Comparison of ENCODE assay signal across 27 mouse cellular contexts in genomic region chr5:131781063-131781462, GRCm38 (mm10).
DNase-seq lines count a peak whose midpoint lies in the region; ATAC-seq lines count a peak whose summit lies in the region.
"Had no signal": no experiment of that assay in that cellular context is flagged by ENCODE, and none has a peak within 500 bp of the region (broad histone marks: within the 10 kb centered on the region; RNA-seq: fewer than 3 reads in every experiment).

No protein-coding gene starts in this region.

- H3K36me3 ChIP-seq in forebrain, embryonic 12.5 days (replicated peaks), result no peaks in the 10 kb centered on the region
- no peaks in the 10 kb centered on the region for H3K36me3 ChIP-seq in forebrain, embryonic 11.5 days (ENCODE audit: control insufficient read depth, insufficient read depth, low read length)
- H3K36me3 ChIP-seq in midbrain, embryonic 13.5 days, result no peaks in the 10 kb centered on the region
- H3K36me3 ChIP-seq in midbrain, embryonic 16.5 days (ENCODE audit: control insufficient read depth, insufficient read depth, low read length), result no peaks in the 10 kb centered on the region
- H3K36me3 ChIP-seq in midbrain, embryonic 14.5 days (ENCODE audit: control insufficient read depth, insufficient read depth, low read length), result no peaks in the 10 kb centered on the region
- H3K36me3 ChIP-seq: embryonic facial prominence, embryonic 13.5 days; kidney, embryonic 15.5 days; limb, embryonic 10.5 days; liver, embryonic 15.5 days; lung, embryonic 15.5 days; stomach, embryonic 15.5 days had no signal

- 0 out of 2 replicates have a peak, but pooled peaks cover 8% of the 10 kb centered on the region for H3K27me3 ChIP-seq in forebrain, embryonic 12.5 days
- H3K27me3 ChIP-seq in forebrain, embryonic 11.5 days (ENCODE audit: control insufficient read depth, insufficient read depth, low read length), result no peaks in the 10 kb centered on the region
- H3K27me3 ChIP-seq in midbrain, embryonic 13.5 days, result no peaks in the 10 kb centered on the region
- no peaks in the 10 kb centered on the region for H3K27me3 ChIP-seq in midbrain, embryonic 16.5 days (ENCODE audit: control insufficient read depth, insufficient read depth, low read depth, low read length)
- no peaks in the 10 kb centered on the region for H3K27me3 ChIP-seq in midbrain, embryonic 14.5 days (ENCODE audit: control insufficient read depth, insufficient read depth, low read length)
- H3K27me3 ChIP-seq: embryonic facial prominence, embryonic 13.5 days; kidney, embryonic 15.5 days; liver, embryonic 15.5 days; lung, embryonic 15.5 days; stomach, embryonic 15.5 days had no signal

- no peaks in the 10 kb centered on the region for H3K9me3 ChIP-seq in forebrain, embryonic 12.5 days
- H3K9me3 ChIP-seq in forebrain, embryonic 11.5 days (ENCODE audit: control insufficient read depth, low read length), result no peaks in the 10 kb centered on the region
- no peaks in the 10 kb centered on the region for H3K9me3 ChIP-seq in midbrain, embryonic 13.5 days
- no peaks in the 10 kb centered on the region for H3K9me3 ChIP-seq in midbrain, embryonic 16.5 days (replicated peaks; ENCODE audit: control insufficient read depth, low read length, poor library complexity, severe bottlenecking)
- H3K9me3 ChIP-seq in midbrain, embryonic 14.5 days (ENCODE audit: control insufficient read depth, low read length), result no peaks in the 10 kb centered on the region
- H3K9me3 ChIP-seq: embryonic facial prominence, embryonic 13.5 days; kidney, embryonic 15.5 days; limb, embryonic 10.5 days; liver, embryonic 15.5 days; lung, embryonic 15.5 days; stomach, embryonic 15.5 days had no signal

- H3K4me3 ChIP-seq in forebrain, embryonic 12.5 days (replicated peaks), result no peak overlapping the region
- H3K4me3 ChIP-seq in forebrain, embryonic 11.5 days (ENCODE audit: low read depth, low read length), result no peak overlapping the region
- H3K4me3 ChIP-seq in midbrain, embryonic 13.5 days (replicated peaks), result no peak overlapping the region
- no peak overlapping the region for H3K4me3 ChIP-seq in midbrain, embryonic 16.5 days (ENCODE audit: low read depth, low read length)
- no peak overlapping the region for H3K4me3 ChIP-seq in midbrain, embryonic 14.5 days (replicated peaks; ENCODE audit: low read depth, low read length)
- H3K4me3 ChIP-seq: embryonic facial prominence, embryonic 13.5 days; erythroblast, embryonic 14.5 days; kidney, embryonic 15.5 days; limb, embryonic 10.5 days; liver, embryonic 15.5 days; lung, embryonic 15.5 days; stomach, embryonic 15.5 days had no signal

- H3K9ac ChIP-seq in forebrain, embryonic 12.5 days, result no peak overlapping the region
- no peak overlapping the region for H3K9ac ChIP-seq in forebrain, embryonic 11.5 days (ENCODE audit: low read length)
- no peak overlapping the region for H3K9ac ChIP-seq in midbrain, embryonic 13.5 days (replicated peaks)
- no peak overlapping the region for H3K9ac ChIP-seq in midbrain, embryonic 16.5 days (ENCODE audit: low read depth, low read length)
- H3K9ac ChIP-seq in midbrain, embryonic 14.5 days (replicated peaks; ENCODE audit: low read length), result no peak overlapping the region
- H3K9ac ChIP-seq: embryonic facial prominence, embryonic 13.5 days; kidney, embryonic 15.5 days; liver, embryonic 15.5 days; lung, embryonic 15.5 days; stomach, embryonic 15.5 days had no signal

- intact Hi-C loops in left cerebral cortex, postnatal 25 days (cut with DNase I), result no loop called here

- no peak for DNase-seq in forebrain, embryonic 11.5 days (ENCODE audit: low spot score)
- DNase-seq in midbrain, embryonic 14.5 days, result peak; percentile 46
- DNase-seq in layer of hippocampus, adult 9-10 months (ENCODE audit: low spot score), result no peak
- no peak for DNase-seq in left cerebral cortex, postnatal 25 days (ENCODE audit: low spot score in 2 of 2)
- DNase-seq: adrenal gland, postnatal 10 days; cerebellum, adult 2 months; cerebellum, postnatal 36 days; embryo, embryonic 11 days; heart, adult 11 months; kidney, adult 11 months; kidney, postnatal 4 days; layer of hippocampus, adult 9-11 months; liver; lung, postnatal 36 days; thymus, adult 18-20 months; thymus, postnatal 36 days had no signal

- whole genome bisulfite sequencing in forebrain, embryonic 12.5 days, result 70% methylated on average over 14 of the region's 14 CpGs
- WGBS in forebrain, embryonic 11.5 days, result 87% methylated on average over 14 of the region's 14 CpGs
- 71% methylated on average over 14 of the region's 14 CpGs for WGBS in midbrain, embryonic 13.5 days
- 54% methylated on average over 14 of the region's 14 CpGs for WGBS in midbrain, embryonic 16.5 days
- 63% methylated on average over 14 of the region's 14 CpGs for WGBS in midbrain, embryonic 14.5 days

- 0 out of 2 replicates have a peak overlapping the region, but pooled peaks have one; percentile 33 for H3K27ac ChIP-seq in forebrain, embryonic 12.5 days
- no peak overlapping the region for H3K27ac ChIP-seq in forebrain, embryonic 11.5 days (ENCODE audit: low read depth, low read length)
- peak overlapping the region; percentile 35; the same call in 1 of the 2 replicates for H3K27ac ChIP-seq in midbrain, embryonic 13.5 days
- H3K27ac ChIP-seq in midbrain, embryonic 16.5 days (ENCODE audit: low read length), result no peak overlapping the region
- H3K27ac ChIP-seq in midbrain, embryonic 14.5 days (replicated peaks; ENCODE audit: low read depth, low read length), result 0 out of 2 replicates have a peak overlapping the region, but pooled peaks have one; percentile 6
- H3K27ac ChIP-seq: embryonic facial prominence, embryonic 13.5 days; kidney, embryonic 15.5 days; limb, embryonic 10.5 days; liver, embryonic 15.5 days; lung, embryonic 15.5 days; stomach, embryonic 15.5 days had no signal

- no peak for ATAC-seq in forebrain, embryonic 12.5 days (ENCODE audit: low FRiP score)
- ATAC-seq in forebrain, embryonic 11.5 days (replicated peaks; ENCODE audit: low FRiP score), result no peak
- no peak for ATAC-seq in midbrain, embryonic 13.5 days
- no peak for ATAC-seq in midbrain, embryonic 16.5 days
- no peak for ATAC-seq in midbrain, embryonic 14.5 days (ENCODE audit: low FRiP score, low TSS enrichment)

- peaks cover 30% of the 10 kb centered on the region for H3K4me1 ChIP-seq in forebrain, embryonic 12.5 days
- no peaks in the 10 kb centered on the region; the same call in 1 of the 2 replicates for H3K4me1 ChIP-seq in forebrain, embryonic 11.5 days (replicated peaks; ENCODE audit: control insufficient read depth, insufficient read depth, low read length)
- peaks cover 38% of the 10 kb centered on the region for H3K4me1 ChIP-seq in midbrain, embryonic 13.5 days (replicated peaks)
- H3K4me1 ChIP-seq in midbrain, embryonic 16.5 days (ENCODE audit: control insufficient read depth, insufficient read depth, low read length), result peaks cover 20% of the 10 kb centered on the region
- peaks cover 16% of the 10 kb centered on the region for H3K4me1 ChIP-seq in midbrain, embryonic 14.5 days (ENCODE audit: control insufficient read depth, insufficient read depth, low read length)
- H3K4me1 ChIP-seq: liver, embryonic 15.5 days; lung, embryonic 15.5 days; stomach, embryonic 15.5 days had no signal

- no peak overlapping the region for H3K4me2 ChIP-seq in forebrain, embryonic 12.5 days
- no peak overlapping the region for H3K4me2 ChIP-seq in forebrain, embryonic 11.5 days (ENCODE audit: low read depth, low read length, severe bottlenecking)
- H3K4me2 ChIP-seq in midbrain, embryonic 13.5 days (replicated peaks), result no peak overlapping the region
- no peak overlapping the region for H3K4me2 ChIP-seq in midbrain, embryonic 16.5 days (ENCODE audit: low read length)
- no peak overlapping the region for H3K4me2 ChIP-seq in midbrain, embryonic 14.5 days (ENCODE audit: low read length)
- H3K4me2 ChIP-seq: embryonic facial prominence, embryonic 13.5 days; heart, embryonic 11.5 days; kidney, embryonic 15.5 days; liver, embryonic 15.5 days; lung, embryonic 15.5 days; stomach, embryonic 15.5 days had no signal

Comparison
In these comparisons a context has a peak if more than half of its experiments do, and no peak if none do; other contexts are left out.
1. H3K27ac ChIP-seq: peak in forebrain, embryonic 12.5 days (single experiment), midbrain, embryonic 13.5 days (single experiment) and midbrain, embryonic 14.5 days (single experiment); none in forebrain, embryonic 11.5 days (single experiment) and midbrain, embryonic 16.5 days (single experiment).